Mouse (Mus musculus) spleen, adult 12 weeks (tissue): ENCODE data around the gene Dnajc6.

Experiments used
- DNase-seq: peaks from one replicate; pipeline ENCODE4 v3.0.0; 2022; ENCODE audit warnings: low spot score

Gene Dnajc6

GRCm38 (mm10) chr4:101496534-101497237 is at the start of gene Dnajc6:
Gene Dnajc6, plus strand, starts transcription at chr4:101496648.
- no peak for DNase-seq

GRCm38 (mm10) chr4:101448701-101449100 is 47.7 kb upstream of the Dnajc6 start:
- no peak for DNase-seq

DNA sequence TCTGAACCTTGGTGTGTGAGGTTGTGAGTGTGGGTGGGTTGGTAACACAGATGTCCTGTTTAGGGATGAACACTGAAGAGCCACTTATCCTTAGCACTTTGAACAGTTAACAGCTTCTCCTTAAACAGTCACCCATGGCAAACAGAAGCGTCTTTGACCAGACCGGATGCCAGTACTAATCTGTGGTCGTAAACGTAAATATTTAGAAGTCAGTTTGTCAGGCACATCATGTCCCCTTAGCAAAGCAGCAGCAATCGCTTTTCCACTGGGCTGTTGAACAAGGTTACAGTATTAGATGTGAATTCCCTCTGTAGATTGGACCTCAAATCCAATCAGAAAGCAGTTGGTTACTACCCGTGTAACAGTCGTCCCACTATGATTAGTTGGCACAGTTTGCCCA is 47.1 kb upstream of the Dnajc6 start:
- no peak for DNase-seq

- no peak for DNase-seq
These were observed 46.2 kb upstream of the Dnajc6 start for GRCm38 (mm10) chr4:101450150-101450780.

GRCm38 (mm10) chr4:101451089-101451488 is 45.4 kb upstream of the Dnajc6 start:
- DNase-seq: no peak

DNA sequence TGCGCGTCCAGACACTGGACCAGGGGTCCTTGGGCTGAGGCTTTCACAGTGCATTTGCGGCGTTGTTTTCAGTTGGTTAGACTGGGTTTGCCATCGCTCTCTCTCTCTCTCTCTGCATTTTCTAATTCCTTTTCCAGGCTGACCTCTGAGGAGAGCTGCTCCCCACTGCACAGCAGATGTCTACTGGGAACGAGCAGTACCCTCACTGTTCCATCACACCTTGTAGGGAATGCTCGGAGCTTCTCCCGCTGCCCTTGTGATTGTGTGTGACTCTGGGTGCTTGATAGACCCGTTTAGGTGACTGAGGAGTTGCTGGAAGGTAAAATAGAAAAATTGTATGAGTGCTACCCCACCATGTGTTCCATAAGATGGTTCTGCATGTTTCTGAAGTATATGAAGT is 43.6 kb upstream of the Dnajc6 start:
- DNase-seq: no peak

DNA sequence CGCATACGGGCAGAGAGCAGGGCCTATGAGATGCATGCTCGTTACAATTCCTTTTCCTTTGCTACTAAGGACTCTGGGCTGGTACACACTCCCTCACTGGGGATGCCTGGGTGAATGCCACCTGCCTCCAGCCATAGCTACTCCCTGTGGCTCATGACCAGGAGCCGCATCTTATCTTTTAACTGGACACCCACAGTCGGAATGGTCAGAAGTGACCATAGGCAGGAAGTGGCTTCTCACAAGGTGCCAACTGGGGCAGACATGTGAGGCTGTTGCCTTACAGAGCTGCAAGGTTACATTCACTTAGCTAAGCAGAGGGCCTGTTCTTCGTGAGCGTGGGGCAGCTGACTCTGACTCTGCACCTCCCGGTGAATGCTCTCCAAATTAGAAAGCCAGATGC is 39.3 kb upstream of the Dnajc6 start:
- DNase-seq: no peak

DNA sequence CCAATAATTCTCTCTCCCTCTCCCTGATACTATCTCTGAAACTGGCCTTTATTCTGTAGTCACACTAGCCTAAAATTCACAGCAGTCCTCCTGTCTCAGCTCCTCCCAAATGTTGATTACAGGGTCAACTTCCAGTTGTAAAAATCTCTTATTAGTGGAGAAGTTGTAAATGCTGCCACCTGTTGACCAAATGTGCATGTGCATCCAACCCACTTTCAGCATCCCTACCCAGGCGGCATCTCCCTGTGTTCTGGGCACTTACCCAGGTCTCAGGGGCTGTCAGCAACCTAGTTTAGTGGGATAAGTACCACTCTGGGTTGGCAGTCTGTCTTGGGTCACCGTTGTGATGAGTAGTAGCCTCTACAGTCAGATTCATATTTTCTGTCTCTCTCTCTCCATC is 38.1 kb upstream of the Dnajc6 start:
- DNase-seq: no peak

GRCm38 (mm10) chr4:101459358-101459757 is 37.1 kb upstream of the Dnajc6 start:
- no peak for DNase-seq

- DNase-seq: no peak
These were observed 36.3 kb upstream of the Dnajc6 start for GRCm38 (mm10) chr4:101460114-101460513.

GRCm38 (mm10) chr4:101462065-101462464 is 34.4 kb upstream of the Dnajc6 start:
- no peak for DNase-seq

- DNase-seq: no peak
These were observed 30.2 kb upstream of the Dnajc6 start for GRCm38 (mm10) chr4:101466264-101466663.

- DNase-seq: no peak
These were observed 27.2 kb upstream of the Dnajc6 start for GRCm38 (mm10) chr4:101469242-101469641.

DNA sequence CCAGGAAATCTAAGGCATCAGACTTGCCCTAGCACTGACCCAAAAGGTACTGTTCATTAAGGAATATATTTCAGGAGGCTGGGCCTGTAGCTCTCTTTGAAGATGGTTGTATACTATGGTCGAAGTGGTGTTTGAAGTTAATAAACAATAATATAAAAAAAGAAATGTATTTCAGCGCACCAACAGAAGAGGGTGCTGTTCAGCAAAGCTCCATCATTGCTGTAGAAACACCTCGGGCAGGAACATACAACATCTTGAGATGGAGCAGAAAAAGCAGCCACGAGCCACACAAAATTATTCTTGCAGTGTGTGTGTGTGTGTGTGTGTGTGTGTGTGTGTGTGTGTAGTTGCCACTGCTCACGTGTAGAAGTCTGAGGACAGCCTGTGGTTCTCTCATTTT is 25.9 kb upstream of the Dnajc6 start:
- DNase-seq: no peak

DNA sequence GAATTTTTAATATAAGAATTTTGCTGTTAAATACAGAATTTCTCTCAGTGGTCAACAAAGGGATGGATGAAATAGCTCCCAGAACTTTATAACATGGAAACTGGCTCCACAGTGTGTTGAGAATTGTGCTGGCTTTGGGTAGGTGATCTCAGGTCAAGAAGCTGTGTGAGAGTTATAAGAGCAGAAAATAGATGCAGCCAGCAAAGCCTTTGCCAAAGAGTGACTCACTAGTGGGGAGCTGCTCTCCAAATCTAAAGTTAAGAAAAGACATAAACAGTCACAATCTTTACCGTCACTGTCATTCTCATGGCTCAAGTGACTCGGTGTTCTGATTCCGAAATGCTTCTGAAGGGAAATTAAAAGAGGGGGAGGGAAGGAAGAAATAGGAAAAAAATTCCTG is 23.7 kb upstream of the Dnajc6 start:
- DNase-seq: no peak

- no peak for DNase-seq
These were observed 6.0 kb upstream of the Dnajc6 start for GRCm38 (mm10) chr4:101490320-101490917.

DNA sequence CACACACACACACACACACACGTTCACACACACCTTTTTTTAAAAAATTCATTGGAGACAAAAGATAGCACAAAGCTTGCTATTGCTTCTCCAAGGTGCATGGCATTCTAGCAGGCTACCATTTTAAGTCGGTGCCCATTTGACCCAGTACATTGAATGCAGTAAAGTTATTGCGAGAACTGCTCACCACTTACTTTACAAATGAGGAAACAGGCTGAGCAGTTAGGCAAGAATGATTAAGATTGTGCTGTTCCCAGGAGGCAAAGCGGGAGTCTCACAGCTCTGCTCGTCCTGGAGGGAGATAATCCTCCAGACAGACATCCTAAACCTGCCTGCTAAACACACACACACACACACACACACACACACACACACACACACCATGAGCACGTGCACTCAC is 4.7 kb upstream of the Dnajc6 start:
- DNase-seq: no peak

DNA sequence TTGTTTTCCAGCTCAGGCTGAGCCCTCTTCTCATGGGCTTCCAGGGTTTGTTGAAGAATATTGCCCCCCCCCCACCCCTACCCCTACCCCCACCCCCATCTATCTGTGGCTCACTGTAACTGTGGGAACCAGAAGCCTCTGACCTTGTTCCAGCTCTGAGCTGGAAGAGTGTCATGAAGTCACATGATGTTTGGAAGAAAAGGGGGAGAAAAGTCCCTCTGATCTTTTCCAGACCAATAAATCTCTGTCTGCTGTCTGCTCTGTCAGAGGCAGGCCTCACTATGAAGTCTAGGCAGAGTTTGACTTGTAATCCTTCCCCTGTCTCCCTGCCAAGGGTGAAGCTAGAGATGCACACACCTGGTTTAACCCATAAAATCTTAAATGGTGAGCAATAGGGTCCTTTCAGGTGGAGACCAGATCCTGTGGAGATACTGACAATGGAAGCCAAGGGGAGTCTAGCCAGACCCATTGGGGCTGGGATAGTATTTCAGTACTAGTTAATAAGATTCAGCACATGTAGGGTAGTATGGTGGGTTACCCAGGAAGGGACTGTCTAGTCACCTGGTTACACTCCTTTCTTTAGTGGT is 2.7 kb upstream of the Dnajc6 start:
- no peak for DNase-seq

- no peak for DNase-seq
These were observed 287 bp upstream of the Dnajc6 start for GRCm38 (mm10) chr4:101496188-101496533.

DNA sequence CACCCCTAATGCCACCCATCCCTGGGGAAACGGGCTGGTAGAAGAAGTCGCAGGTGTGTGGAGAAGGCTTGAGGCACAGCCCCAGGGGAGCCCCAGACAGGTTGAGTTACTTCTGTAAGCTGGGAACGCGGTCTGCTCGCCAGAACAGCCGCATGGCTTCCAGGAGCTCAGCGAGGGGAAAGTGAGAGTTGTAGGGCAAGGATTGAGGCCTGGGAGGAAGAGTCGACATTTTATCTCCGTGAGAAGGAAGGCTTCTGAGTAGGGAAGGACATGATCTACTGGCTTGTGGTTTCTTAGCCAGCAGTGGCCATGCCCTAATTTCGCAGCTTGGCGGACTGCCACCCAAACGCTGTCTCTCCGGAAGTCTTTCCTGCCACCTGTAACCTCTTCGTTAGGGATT is 888 bp downstream of the Dnajc6 start:
- DNase-seq: no peak

DNA sequence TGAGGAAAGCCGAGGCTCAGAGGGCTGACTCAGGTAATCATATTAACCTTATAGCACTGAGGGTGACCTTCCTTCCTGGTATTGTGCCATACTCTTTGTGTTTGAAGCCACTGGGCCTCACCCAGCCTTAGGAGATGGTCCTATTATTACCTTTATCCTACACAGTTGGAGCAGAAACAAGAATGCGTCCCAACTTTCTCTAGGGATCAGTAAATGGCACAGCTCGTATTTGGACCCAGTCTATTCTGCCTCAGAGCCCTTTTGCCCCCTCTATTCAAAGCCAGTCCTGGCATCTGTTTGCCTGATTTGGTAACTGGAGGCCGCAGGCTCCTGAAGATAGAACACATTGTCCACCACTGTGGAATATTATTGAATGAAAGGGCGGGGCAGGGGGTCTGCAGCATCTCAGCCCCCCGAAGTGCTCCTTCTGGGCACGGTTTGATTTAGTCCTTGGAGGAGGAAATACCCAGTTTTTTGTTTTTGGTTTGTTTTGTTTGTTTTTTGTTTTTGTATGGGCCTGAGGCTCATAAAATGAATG is 8.1 kb downstream of the Dnajc6 start:
- DNase-seq: no peak

- no peak for DNase-seq
These were observed 9.5 kb downstream of the Dnajc6 start for GRCm38 (mm10) chr4:101505966-101506365.

- DNase-seq: no peak
These were observed 9.9 kb downstream of the Dnajc6 start for GRCm38 (mm10) chr4:101506372-101506771.
